In the genomic region with DNA sequence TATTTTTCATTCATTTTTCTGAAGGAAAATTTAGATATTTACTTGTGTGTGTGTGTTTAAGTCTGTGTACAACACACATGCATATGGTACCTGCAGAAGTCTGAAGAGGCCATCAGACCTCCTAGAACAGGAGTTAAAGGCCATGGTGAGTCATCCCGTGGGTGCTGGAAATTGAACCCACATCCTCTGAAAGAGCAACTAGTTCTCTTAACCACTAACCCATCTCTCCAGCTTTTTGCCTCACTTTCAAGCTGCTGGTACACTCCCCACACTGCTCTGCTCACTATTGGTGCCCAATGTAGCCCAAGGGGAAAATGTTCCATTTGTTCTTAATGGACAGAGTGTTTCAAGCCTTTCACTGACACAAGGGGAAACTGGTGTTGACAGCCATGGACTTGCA, we compare ENCODE assay signal across 36 mouse cellular contexts. TPM values are rescaled to one million over a fixed set of nuclear protein-coding genes. Genes with fewer than 3 reads are reported as not detected.
"Had no signal": no experiment of that assay in that cellular context is flagged by ENCODE, and none has a peak within 500 bp of the region (broad histone marks: within the 10 kb centered on the region; RNA-seq: fewer than 3 reads in every experiment).

No protein-coding gene starts in this region.

- DNase-seq: cerebellum, adult 2 months; cerebellum, adult 8-10 months; cerebellum, adult 9-10 months; cerebellum, adult 9-11 months; cerebellum, postnatal 10 days; cerebellum, postnatal 14 days; cerebellum, postnatal 25 days; cerebellum, postnatal 36 days; embryo, embryonic 11 days; forebrain, postnatal 0 days; gastrocnemius, adult 2 months; gastrocnemius, postnatal 10 days; gastrocnemius, postnatal 14 days; gastrocnemius, postnatal 25 days; gastrocnemius, postnatal 36 days; heart, adult 18-20 months; heart, adult 2 months had no signal

- ATAC-seq: forebrain, embryonic 13.5 days; forebrain, embryonic 14.5 days; forebrain, embryonic 15.5 days; forebrain, embryonic 16.5 days; forebrain, postnatal 0 days had no signal

RNA-seq across cellular contexts. Expression of a gene that starts 14.8 kb away (rescaled TPM):
- total RNA-seq: common myeloid progenitor, adult 5-6 weeks; gastrocnemius, adult 18-20 months; gastrocnemius, adult 2 months; gastrocnemius, adult 8-10 months; gastrocnemius, postnatal 10 days; gastrocnemius, postnatal 14 days; gastrocnemius, postnatal 25 days; gastrocnemius, postnatal 36 days; gastrocnemius, postnatal 4 days; granulocyte monocyte progenitor cell, adult 5-6 weeks; heart, adult 18-20 months; heart, adult 2 months had no signal
- polyA plus RNA-seq: embryonic facial prominence, embryonic 10.5 days; embryonic facial prominence, embryonic 11.5 days; embryonic facial prominence, embryonic 12.5 days; embryonic facial prominence, embryonic 13.5 days; embryonic facial prominence, embryonic 15.5 days; erythroblast, embryonic 14.5 days; forebrain, embryonic 10.5 days; forebrain, embryonic 11.5 days; forebrain, embryonic 12.5 days; forebrain, embryonic 13.5 days; forebrain, embryonic 14.5 days; forebrain, embryonic 15.5 days; forebrain, embryonic 16.5 days; forebrain, postnatal 0 days; gonadal fat pad, adult 2 months; heart, adult 2 months had no signal
